Mouse (Mus musculus) megakaryocyte, embryonic 14.5 days (primary cell): ENCODE measurements around the gene Pkd1. TPM values are rescaled to one million over a fixed set of nuclear protein-coding genes. Genes with fewer than 3 reads are reported as not detected.
A peak's percentile ranks its signal among the peaks of the same experiment; 100 is the strongest.

ENCODE experiments used
- H3K27me3 ChIP-seq: replicated peaks from 2 replicates; pipeline ENCODE3; 2012; ENCODE audit warnings: inconsistent platforms
- H3K36me3 ChIP-seq: replicated peaks from 2 replicates; pipeline ENCODE3; 2012; ENCODE audit warnings: low read length, inconsistent platforms, mixed read lengths
- H3K4me1 ChIP-seq: 2 replicates; pipeline ENCODE4 v1.6.1; 2012; ENCODE audit warnings: inconsistent platforms
- H3K4me3 ChIP-seq: replicated peaks from 2 replicates; pipeline ENCODE3; 2012; ENCODE audit warnings: moderate library complexity, mild to moderate bottlenecking, inconsistent platforms
- H3K9me3 ChIP-seq: 2 replicates; pipeline ENCODE4 v1.6.1; 2012; ENCODE audit warnings: inconsistent platforms
- FLI1 ChIP-seq: IDR thresholded peaks from 2 replicates; pipeline ENCODE4 v1.6.1; 2012; ENCODE audit warnings: low read length, inconsistent platforms, mixed read lengths
- GATA1 ChIP-seq: IDR thresholded peaks from 3 replicates; pipeline ENCODE4 v1.6.1; 2012; ENCODE audit warnings: mixed read lengths, low read length, inconsistent platforms, borderline replicate concordance
- polyA plus RNA-seq: library from polyadenylated mRNA; stranded (reverse); fragments of >175 nt; gene quantifications from 2 replicates; pipeline ENCODE4 v1.2.3, GENCODE M21; 2012; ENCODE audit warnings: low replicate concordance; ENCODE audit not compliant: insufficient read depth

The Pkd1 gene
- polyA plus RNA-seq, 1 experiment = 3.5 TPM

GRCm38 (mm10) chr17:24640119-24640518, 90.5 kb downstream of the Pkd1 start:
- TF ChIP-seq GATA1 = no peak
- no peak for TF ChIP-seq FLI1
- H3K36me3 ChIP-seq = peaks cover 24% of the 10 kb centered on the region
- H3K4me1 ChIP-seq = peaks cover 35% of the 10 kb centered on the region
- H3K9me3 ChIP-seq = no peaks in the 10 kb centered on the region
- H3K27me3 ChIP-seq = peaks cover 48% of the 10 kb centered on the region
- H3K4me3 ChIP-seq = no peak overlapping the region

GRCm38 (mm10) chr17:24640581-24640980, 90.9 kb downstream of the Pkd1 start:
- TF ChIP-seq GATA1 (no peak), FLI1 (no peak)
- H3K27me3 ChIP-seq = peaks cover 52% of the 10 kb centered on the region
- H3K36me3 ChIP-seq = peaks cover 19% of the 10 kb centered on the region
- peaks cover 35% of the 10 kb centered on the region for H3K4me1 ChIP-seq
- no peaks in the 10 kb centered on the region for H3K9me3 ChIP-seq
- H3K4me3 ChIP-seq = no peak overlapping the region

GRCm38 (mm10) chr17:24641944-24642343, 92.3 kb downstream of the Pkd1 start:
- Histone ChIP-seq H3K9me3 (no peaks in the 10 kb centered on the region), H3K4me3 (no peak overlapping the region), H3K27me3 (peaks cover 63% of the 10 kb centered on the region), H3K36me3 (peaks cover 15% of the 10 kb centered on the region), H3K4me1 (peaks cover 27% of the 10 kb centered on the region)
- TF ChIP-seq FLI1 (no peak), GATA1 (no peak)

- H3K4me3 ChIP-seq = no peak overlapping the region
- no peak for TF ChIP-seq FLI1
- no peak for TF ChIP-seq GATA1
- H3K9me3 ChIP-seq = no peaks in the 10 kb centered on the region
- peaks cover 73% of the 10 kb centered on the region for H3K27me3 ChIP-seq
- H3K4me1 ChIP-seq = peaks cover 26% of the 10 kb centered on the region
- H3K36me3 ChIP-seq = peaks cover 15% of the 10 kb centered on the region
Measured at GRCm38 (mm10) chr17:24642791-24643343, 93.2 kb downstream of the Pkd1 start.

- H3K4me3 ChIP-seq = no peak overlapping the region
- peaks cover 4% of the 10 kb centered on the region for H3K36me3 ChIP-seq
- peaks cover 85% of the 10 kb centered on the region for H3K27me3 ChIP-seq
- TF ChIP-seq FLI1 (no peak), GATA1 (no peak)
- H3K4me1 ChIP-seq = peaks cover 37% of the 10 kb centered on the region
- H3K9me3 ChIP-seq = no peaks in the 10 kb centered on the region
Measured at GRCm38 (mm10) chr17:24644030-24644715, 94.5 kb downstream of the Pkd1 start.

- H3K36me3 ChIP-seq = no peaks in the 10 kb centered on the region
- TF ChIP-seq GATA1 (no peak), FLI1 (no peak)
- peak overlapping the region; percentile 26 for H3K4me3 ChIP-seq
- no peaks in the 10 kb centered on the region for H3K9me3 ChIP-seq
- H3K27me3 ChIP-seq = peaks cover 91% of the 10 kb centered on the region
- H3K4me1 ChIP-seq = peaks cover 46% of the 10 kb centered on the region
Measured at GRCm38 (mm10) chr17:24644875-24645721, 95.5 kb downstream of the Pkd1 start.

GRCm38 (mm10) chr17:24645916-24646315, 96.3 kb downstream of the Pkd1 start:
- no peak overlapping the region for H3K4me3 ChIP-seq
- TF ChIP-seq FLI1 = no peak
- TF ChIP-seq GATA1 = no peak
- peaks cover 51% of the 10 kb centered on the region for H3K4me1 ChIP-seq
- H3K9me3 ChIP-seq = no peaks in the 10 kb centered on the region
- no peaks in the 10 kb centered on the region for H3K36me3 ChIP-seq
- peaks cover 92% of the 10 kb centered on the region for H3K27me3 ChIP-seq

Other genes with a start within 250 kb of the Pkd1 start
- gene Abca17, start 198.8 kb upstream of the Pkd1 start, polyA plus RNA-seq = not detected in 2 replicates
- gene Abca3, start 197.9 kb upstream of the Pkd1 start, polyA plus RNA-seq = 1.9 and 7.6 TPM in 2 replicates
- 183 and 234 TPM in 2 replicates for gene Rnps1, start 135.3 kb upstream of the Pkd1 start, polyA plus RNA-seq
- gene Eci1, start 123.2 kb upstream of the Pkd1 start, polyA plus RNA-seq = 11.7 and 67.7 TPM in 2 replicates
- gene Dnase1l2, start 106.7 kb upstream of the Pkd1 start, polyA plus RNA-seq = not detected in 2 replicates
- 9.7 and 18.7 TPM in 2 replicates for gene E4f1, start 79.5 kb upstream of the Pkd1 start, polyA plus RNA-seq
- gene Pgp, start 79.4 kb upstream of the Pkd1 start, polyA plus RNA-seq = 48.8 and 102 TPM in 2 replicates
- gene Bricd5, start 76.0 kb upstream of the Pkd1 start, polyA plus RNA-seq = not detected in 2 replicates
- 2.3 and 3.7 TPM in 2 replicates for gene Mlst8, start 70.8 kb upstream of the Pkd1 start, polyA plus RNA-seq
- gene Caskin1, start 61.2 kb upstream of the Pkd1 start, polyA plus RNA-seq = not detected in 2 replicates
- 122 and 123 TPM in 2 replicates for gene Traf7, start 21.9 kb upstream of the Pkd1 start, polyA plus RNA-seq
- gene Rab26, start 15.6 kb upstream of the Pkd1 start, polyA plus RNA-seq = not detected in 2 replicates
- gene Tsc2, start 82.8 kb downstream of the Pkd1 start, polyA plus RNA-seq = 26.7 and 30.6 TPM in 2 replicates
- gene Nthl1, start 82.8 kb downstream of the Pkd1 start, polyA plus RNA-seq = 8.2 TPM in 1 of 2 replicates, not detected in the other
- 0.85 TPM in 1 of 2 replicates, not detected in the other for gene Slc9a3r2, start 100.5 kb downstream of the Pkd1 start, polyA plus RNA-seq
- gene Npw, start 108.6 kb downstream of the Pkd1 start, polyA plus RNA-seq = 1.1 TPM in 1 of 2 replicates, not detected in the other
- 45.3 and 55.8 TPM in 2 replicates for gene Zfp598, start 119.9 kb downstream of the Pkd1 start, polyA plus RNA-seq
- 0.04 TPM in 1 of 2 replicates, not detected in the other for gene Syngr3, start 140.1 kb downstream of the Pkd1 start, polyA plus RNA-seq
- 47.3 and 53.9 TPM in 2 replicates for gene Gfer, start 146.3 kb downstream of the Pkd1 start, polyA plus RNA-seq
- 1.5 and 2.1 TPM in 2 replicates for gene Noxo1, start 146.4 kb downstream of the Pkd1 start, polyA plus RNA-seq
- 16.6 and 17.1 TPM in 2 replicates for gene Tbl3, start 157.8 kb downstream of the Pkd1 start, polyA plus RNA-seq
- gene Rnf151, start 168.2 kb downstream of the Pkd1 start, polyA plus RNA-seq = 0.74 TPM in 1 of 2 replicates, not detected in the other
- 653 and 1,069 TPM in 2 replicates for gene Rps2, start 168.3 kb downstream of the Pkd1 start, polyA plus RNA-seq
- gene Ndufb10, start 174.6 kb downstream of the Pkd1 start, polyA plus RNA-seq = 519 and 729 TPM in 2 replicates
- 0.35 TPM in 1 of 2 replicates, not detected in the other for gene Rpl3l, start 178.0 kb downstream of the Pkd1 start, polyA plus RNA-seq
- 19.0 and 40.5 TPM in 2 replicates for gene Msrb1, start 186.8 kb downstream of the Pkd1 start, polyA plus RNA-seq
- not detected in 2 replicates for gene Hs3st6, start 203.2 kb downstream of the Pkd1 start, polyA plus RNA-seq